Mouse (Mus musculus): ENCODE measurements at regions not wholly inside any gene's neighbourhood (a gene's known extent, or its start where the extent isn't known, plus 50 kb on each side); places are given as distances from the start of the nearest gene placed in this dataset.

DNA sequence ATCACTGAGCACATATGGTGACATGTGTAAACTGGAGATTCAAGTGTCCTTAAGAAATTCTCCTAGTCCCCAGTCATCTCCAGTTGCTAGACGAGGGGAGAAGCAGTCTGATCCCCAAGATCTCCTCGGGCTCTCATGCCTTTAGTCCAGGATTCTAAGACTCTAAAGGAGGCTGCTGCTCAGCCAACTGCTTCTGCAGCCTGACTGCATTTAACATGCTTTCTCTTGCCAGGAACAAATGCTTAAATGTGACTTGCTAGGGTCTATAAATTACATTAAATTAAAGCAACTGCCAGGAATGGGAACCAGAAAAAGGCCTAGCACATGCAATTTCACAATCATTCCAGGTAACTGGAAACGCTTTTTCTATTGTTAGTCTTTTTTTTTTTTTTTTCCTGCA lies 599.8 kb upstream of the Gcfc2 start:
- no peak for DNase-seq

DNA sequence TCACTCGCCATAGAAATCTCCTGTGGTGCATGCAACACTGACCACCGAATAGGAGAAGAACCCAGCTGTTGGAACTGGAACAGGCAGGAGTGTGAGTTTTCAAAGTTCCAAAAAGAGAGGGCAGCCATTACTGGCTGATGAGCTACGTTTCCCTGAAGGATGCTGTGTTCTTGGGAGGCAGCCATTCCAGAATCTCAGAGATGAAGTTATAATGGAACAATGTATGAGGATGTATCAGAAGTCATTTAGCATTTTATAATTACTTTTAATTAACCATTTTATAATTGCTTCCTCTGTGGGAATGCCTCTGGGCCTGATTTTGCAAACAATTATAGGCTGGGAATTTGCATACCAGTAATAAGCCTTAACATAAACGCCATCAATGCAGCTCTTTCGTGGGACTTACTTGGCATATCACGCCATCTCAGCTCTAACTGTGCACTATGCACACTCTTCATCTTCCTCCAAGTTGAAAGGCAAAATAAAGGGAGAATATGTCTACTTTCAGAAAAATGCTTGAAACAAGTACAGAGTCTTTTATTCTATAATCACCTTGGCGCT lies 559.4 kb upstream of the Gcfc2 start:
- no peak for DNase-seq

DNA sequence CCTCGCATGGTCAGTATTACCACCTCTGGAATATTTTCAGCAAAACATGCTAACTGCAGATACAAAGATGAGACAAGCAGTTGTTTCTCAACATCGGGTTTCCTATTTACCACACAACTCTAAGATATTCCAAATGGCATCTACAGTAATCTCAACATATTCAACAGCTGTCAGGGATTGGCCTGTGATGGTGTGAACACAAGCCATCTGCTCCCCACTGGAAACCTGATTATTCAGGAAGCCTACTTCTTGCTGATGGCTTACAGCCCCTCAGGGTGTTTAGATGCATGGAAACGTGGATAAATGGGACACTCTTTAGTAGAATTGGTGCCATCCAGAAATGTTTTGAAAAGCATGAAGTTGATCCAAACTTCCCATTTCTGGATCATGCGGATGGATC lies 535.0 kb upstream of the Gcfc2 start:
- DNase-seq, result no peak

DNA sequence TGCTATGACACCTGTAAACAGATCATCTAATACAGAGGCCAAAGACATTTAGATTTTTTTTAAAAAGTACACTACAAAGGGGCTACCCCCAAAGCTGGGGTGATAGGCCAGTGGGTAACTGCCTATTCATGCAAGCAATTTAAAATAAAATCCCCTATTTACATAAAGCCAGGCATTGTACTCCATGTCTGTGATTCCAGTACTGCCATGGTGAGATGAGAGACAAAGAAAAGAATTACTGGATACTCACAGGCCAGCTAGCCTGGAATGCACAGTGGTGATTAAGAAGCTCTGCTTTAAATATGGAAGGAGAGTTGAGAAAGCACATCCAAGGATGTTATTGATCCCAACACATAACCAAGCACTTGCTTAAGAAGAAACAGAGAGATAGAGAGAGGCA lies 520.3 kb upstream of the Gcfc2 start:
- DNase-seq, result no peak

DNA sequence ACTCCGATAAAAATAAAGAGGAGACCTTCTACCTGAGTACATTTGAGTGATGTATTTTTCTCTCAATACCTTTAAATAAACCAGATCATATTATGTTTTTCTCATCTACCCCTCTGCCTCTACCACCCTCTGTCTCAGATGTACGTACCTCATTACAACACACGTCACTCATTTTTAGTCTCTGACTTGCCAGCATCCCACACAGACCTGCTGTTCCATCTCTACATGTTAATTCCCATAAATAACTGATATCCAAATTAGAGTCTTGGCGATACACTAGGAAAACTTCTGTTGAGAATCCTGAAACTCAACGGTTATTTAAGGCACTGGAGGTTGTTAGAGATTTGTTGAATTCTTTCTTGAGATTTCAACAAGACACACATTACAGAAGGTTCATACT lies 509.9 kb upstream of the Gcfc2 start:
- no peak for DNase-seq

DNA sequence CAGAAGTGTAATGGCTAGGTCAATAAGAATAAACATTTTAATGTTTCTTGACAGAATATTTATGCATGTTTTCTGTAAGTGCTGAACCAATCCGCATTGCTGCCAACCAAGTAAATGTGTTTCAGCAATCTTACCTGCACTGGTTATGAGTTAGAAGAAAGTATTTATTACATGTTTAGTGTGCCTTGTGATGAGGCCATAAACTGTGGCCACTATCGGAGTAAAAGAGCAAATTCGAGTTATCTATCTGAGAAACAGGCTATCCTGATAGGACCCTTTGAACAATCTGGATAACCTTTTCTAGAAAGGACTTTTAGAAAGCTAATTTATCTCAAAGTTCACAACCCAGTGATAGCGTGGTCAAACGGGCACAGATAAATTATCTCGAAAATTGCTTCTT lies 488.7 kb upstream of the Gcfc2 start:
- no peak for DNase-seq

DNA sequence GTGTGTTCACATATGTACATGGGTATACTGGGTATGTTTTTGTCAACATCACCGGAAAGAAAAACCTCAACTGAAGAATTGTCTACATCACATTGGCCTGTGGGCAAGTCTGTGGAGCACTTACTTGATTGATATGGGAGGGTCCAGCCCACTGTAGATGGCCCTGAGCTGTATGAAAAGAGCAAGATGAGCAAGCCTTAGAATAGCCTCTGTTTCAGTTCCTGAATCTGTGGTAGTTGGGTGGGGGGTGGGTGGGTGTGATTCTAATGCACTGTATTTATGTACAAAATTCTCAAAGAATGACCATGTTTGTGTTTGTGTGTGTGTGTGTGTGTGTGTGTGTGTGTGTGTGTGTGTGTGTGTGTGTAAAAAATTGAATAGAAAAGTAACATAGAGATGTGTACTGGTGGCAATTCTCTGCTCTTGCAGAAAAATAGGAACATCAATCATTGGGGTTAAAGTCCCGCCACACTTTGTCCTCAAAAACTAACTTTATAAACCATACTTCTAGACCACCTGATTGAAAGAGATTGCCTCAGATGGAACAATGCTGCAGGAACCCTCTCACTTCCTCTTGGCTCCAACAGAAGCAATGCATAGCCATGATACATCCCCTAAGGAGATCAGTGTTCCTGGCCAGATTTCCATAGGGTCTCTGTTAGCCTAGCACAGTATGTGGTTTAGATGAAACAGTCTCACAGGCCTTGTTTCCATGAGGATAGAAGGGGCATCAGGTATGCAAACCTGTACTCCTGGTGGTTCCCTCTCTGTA lies 484.3 kb upstream of the Gcfc2 start:
- no peak for DNase-seq

DNA sequence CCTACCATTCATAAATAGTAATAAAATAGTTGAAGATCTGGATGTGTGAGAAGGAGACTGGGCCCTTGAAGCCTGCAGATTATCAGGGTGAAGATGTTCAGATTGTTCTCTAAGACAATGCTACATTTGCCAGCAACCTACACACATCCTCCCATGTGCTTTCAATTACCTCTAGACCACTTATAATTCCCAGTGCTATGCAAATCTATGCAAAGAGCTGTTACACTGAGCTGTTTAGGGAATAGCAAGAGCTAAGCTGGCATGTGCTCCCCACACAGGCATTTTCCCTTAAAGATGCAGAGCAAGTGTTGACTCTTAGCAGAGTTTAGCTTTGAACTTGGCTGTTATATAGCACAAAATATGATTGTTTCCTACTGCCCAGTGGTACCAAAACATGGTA lies 482.1 kb upstream of the Gcfc2 start:
- DNase-seq, result no peak

DNA sequence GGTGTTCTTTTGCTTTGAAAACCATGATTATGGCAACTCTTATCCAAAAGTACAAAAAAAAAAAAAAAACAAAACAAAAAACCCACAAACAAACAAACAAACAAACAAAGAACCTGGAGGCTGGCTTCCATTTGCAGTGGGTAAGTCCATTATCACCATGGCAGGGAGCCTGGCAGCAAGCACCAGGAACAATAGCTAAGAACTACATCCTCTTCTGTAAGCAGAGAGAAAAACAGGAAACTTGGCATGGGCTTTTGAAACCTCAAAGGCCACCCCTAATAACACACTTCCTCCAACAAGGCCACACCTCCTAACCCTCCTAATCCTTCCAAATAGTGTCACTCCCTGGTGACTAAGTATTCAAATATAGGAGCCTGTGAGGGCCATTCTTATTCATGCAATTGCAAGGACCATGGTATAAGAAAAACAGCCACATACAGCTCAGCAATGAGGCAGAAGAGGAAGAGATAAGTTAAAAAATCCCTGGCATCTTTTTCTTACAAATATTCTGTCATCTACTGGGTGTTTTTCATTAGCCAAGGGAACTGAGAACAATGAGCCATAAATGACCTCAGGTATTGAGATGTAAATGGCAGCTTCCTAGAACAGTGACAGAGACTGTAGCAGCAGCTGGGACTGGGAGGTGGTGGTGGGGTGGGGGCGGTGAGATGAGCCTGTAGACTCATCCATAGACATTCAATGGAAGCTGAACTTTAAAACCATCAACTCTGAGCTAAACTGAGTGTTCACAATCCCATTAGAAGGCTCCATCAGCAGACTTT lies 477.3 kb upstream of the Gcfc2 start:
- no peak for DNase-seq

DNA sequence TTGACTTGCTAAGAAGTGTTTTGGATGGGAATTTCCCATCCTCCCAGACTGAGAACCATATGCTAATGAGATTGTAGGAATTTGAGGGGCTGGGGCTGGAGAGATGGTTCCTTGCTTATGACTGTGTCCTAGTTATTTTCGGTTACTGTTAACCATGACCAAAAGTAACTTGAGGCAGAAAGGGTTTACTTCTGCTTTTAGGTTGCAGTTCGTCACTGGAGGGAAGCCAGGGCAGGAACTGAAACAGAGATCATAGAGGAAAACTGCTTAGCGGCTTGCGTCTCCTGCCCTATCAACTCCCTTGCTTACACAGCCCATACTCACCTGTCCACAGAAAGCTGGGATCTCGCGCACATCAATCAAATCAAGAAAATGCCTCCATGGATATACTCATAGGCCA lies 475.8 kb upstream of the Gcfc2 start:
- DNase-seq, result no peak

DNA sequence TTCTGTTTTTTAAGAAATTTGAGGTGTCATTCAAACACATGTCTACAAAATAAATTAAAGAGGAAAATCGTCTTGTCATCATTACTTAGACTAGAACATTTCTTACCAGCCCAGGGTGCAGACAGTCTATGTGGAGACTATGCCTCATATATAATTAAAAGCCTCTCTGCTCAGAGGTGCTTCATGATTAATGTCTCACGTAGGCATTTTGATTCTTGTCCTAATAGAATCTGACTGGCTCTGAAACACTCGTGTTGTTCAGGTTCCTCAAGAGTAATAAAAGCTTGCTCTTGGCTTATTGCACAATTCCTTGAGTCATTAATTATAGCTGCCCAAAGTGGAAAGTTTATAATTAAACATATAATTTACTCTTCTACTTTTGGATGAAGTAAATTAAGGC lies 475.1 kb upstream of the Gcfc2 start:
- no peak for DNase-seq

DNA sequence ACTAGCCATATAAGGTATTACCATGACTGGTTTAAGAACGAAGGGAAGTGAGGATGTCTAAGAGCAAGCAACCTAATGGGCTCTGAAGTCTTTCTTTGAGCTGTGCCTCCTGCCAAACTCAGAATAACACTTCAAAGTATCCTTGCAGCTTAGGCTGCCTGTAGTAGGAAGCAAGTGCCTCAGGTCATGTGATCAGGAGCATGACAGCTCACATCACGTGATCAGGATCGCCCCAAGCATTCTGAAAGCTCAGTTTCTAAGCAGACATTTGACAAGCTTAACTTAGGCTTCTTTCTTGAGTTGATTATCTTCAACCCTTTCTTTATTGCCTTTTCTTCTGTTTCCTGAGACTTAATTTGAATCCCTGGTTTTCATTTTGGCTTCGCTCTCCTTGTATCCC lies 462.4 kb upstream of the Gcfc2 start:
- no peak for DNase-seq

DNA sequence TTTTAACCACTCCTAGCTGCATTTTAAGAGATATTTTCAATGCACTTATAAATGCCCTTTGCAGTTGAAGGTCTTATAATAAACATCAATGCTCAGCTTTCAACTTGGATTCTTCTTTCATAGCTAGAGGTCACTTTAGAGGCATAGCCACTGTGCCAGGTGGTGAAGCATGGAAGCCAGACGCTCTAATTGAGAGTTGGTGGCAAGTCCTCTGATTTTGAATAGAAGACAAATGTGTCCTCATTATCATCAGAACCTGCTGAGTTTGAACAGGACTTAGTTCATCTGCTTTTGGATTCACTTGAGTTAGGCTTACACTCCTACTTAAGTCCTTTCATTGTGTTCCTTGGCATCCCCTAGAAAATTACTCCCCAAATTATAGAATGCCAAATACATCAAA lies 459.0 kb upstream of the Gcfc2 start:
- no peak for DNase-seq

DNA sequence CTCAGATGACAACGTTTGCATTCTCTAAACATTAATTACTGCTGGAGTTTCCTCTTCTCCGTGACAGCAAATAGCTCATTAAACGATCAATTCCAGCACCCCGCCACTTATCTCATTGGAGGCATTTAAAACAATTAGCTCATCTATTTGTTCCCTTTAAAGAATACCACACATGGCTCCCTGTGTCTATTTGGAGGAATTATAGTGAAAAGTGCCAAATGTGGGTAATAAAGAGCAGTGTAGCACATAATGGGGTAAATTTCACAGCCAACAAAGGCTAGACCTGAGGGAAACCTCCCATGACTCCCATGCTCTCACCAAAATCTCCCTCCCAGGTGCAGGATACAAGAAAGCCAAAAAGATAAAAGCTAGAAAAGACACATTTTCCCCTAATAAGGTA lies 456.9 kb upstream of the Gcfc2 start:
- no peak for DNase-seq

DNA sequence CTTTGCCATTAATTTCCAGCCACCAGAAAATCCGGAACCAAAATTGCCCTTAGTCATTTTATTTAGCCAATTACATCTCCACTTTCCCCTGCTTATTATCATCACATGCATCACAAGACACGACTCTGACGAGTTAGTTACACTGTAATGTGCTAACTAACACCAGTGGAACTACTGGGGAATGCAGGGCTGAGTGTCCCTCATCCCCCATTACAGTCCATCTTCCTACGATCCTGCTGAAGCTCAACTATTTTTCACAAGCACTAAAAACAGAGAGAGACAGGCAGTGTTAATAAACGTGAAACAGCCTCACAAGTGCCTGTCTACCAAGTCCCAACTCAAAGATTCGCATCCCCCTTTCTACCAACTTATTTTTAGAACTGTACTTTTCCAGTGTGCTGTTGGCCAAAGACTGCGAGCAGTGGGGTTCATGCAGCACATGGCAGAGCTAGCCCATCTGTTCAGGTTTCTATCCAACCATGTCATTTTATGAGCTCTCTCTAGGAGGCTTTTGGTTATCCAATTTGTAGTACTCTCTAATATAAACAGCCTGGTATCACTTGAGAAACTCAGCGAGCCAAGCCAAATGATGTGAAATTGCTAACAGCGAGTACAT lies 452.0 kb upstream of the Gcfc2 start:
- DNase-seq, result peak; percentile 93

DNA sequence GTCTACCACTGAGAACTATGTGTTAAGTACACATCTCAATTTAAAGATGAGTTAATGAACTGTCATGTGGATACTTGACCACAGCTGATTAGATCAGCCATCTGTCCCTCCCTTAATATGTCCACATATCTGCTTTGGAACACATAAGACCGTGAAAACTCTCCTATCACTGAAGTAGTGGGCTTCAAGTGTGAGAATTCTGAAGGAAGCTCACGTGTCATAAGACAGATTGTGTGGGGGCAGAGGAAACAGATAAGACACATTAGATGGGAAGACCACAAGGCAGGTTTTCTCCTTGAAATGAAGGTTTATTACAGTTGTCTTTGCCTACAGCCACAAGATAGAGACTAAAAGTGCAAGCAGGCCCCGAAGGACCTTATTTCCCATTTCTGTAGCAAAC lies 451.0 kb upstream of the Gcfc2 start:
- DNase-seq, result peak; percentile 36

DNA sequence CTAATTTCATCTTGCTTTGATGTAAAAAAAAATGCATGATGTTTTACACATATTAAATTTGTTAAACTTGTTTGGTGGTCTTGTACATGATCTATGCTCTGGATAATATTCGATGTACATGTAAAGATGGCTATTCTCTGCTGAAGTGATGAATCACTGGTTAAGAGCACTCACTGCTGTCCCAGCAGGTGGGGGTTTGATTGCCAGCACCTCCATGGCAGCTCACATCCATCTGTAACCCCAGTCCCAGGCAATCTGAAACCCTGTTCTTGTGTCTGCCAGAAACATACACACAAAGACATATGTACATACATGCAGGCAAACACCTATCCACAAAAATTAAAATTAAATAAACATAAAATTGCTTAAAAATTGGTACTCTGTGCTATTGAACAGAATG lies 448.7 kb upstream of the Gcfc2 start:
- no peak for DNase-seq

DNA sequence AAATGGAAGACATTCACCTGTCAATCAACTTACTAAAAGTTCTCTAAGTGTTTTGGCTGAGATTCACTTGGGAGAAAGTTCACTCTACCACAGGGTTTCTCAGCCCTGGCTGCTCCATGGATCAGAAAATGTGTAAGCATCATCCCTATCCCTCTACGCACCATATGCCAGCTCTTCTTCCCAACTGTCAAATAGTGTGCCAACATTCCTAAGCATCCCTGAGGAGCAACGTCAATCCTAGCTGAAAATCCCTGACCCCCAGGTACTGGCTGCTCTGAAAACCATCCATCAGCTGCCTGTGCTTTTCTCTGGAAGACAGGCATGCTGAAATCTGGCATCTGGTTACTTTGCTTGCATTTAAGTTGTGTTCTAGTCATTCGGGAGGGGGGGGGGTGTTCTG lies 436.5 kb upstream of the Gcfc2 start:
- peak; percentile 47 for DNase-seq

DNA sequence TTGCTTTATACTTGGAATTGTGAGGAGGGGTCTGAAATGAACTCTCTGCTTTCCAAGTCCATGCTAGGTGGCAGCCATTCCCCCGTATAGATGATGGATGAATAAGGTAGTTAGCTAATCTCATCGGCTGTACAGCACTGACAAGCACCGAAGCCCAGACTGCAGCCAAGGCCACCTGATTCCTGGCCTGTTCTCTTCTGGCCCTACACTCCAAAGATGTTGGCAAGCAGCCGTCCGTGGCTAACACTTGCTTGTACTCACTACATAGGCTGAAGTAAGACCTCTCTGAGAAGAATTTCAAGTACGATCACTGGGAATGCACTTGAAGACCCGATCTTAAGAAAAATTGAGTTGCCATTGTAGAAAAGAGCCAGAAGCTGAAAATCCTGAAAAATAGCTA lies 427.2 kb upstream of the Gcfc2 start:
- peak; percentile 45 for DNase-seq

DNA sequence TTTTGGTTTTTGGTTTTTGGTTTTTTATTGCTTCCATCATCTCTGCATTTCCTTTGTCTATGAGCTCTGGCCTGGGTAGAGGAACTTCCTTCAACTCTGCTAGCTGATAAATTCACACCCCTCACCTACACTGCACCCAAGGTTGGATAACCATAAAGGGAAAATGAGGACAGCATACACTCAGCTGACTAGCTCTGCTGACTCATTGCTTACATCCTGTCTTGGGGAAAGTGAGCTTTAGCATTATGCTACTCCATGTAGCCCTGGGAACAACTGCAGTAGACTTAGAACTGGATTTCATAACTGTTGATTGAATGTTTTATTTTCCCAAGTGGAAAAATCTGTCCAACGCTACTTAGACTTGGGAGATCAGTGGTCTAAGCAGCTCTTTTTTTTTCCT lies 406.3 kb upstream of the Gcfc2 start:
- DNase-seq, result no peak

DNA sequence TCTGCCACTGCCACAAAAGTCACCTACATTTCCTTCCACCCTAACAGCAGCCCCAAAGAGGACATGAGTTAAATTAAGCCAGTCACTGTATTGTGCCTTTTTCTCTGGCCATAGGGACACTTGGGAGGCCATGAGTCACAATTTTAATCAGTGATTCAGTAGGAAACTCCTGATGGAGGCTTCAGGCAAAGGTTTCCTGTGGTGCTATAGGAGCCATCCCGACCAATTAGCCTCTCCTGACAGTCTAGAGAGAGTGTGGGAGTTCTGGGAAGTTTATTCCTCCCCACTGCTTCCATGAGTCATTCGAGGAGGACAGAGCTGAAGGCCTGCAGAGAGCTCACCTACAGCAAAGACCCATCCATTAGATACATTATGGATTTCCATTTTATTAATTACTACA lies 361.2 kb upstream of the Gcfc2 start:
- no peak for DNase-seq

DNA sequence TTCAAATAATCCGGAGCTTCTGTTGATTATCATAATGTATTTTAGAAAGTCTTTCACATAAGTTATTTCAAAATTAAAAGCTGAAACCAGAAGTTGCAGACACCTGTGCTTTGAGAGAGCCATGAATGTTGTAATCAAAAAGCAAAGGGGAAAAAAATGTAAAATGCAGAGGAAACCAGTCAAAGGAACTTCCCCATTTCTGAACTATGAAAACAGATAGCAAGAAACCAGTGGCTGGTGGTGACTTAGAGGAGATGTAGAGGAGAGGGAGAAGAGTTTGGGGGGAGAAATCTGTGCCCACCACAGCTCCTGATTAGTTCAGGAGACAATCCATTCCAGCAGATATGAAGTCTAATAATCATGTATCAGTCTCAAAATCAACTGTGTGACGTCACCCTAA lies 360.3 kb upstream of the Gcfc2 start:
- DNase-seq, result no peak

DNA sequence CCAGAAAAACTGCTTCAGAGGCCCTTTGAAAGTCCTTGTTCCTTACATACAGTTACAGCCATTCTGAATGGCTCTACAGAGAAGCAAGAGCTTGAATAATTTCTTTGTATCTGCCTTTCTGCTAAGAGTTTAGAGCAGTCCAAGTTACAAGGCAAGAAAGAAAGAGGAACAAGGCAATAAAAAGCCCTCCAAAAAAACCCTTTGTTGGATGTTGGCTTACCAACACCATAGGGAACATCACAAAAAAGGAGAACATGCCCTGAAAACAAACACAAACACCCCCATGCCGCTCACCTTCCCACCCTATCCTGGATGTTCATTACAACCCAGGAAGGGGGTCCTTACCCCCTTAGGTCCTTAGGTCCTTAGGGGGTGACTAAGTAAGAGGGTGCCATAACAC lies 359.2 kb upstream of the Gcfc2 start:
- no peak for DNase-seq
